Mouse (Mus musculus): ENCODE measurements around the gene Gm42791. TPM values are rescaled to one million over a fixed set of nuclear protein-coding genes. Genes with fewer than 3 reads are reported as not detected.
A peak's percentile ranks its signal among the peaks of the same experiment; 100 is the strongest.

Gm42791 gene
- total and polyA plus RNA-seq, 3 experiments = 0.42 to 1.3 TPM; not detected in 1

- H3K4me1 ChIP-seq (ENCODE audit: control insufficient read depth in 1 of 2, insufficient read depth in 2 of 2) = peaks cover 17 to 54% of the 10 kb centered on the region in 2 experiments
- in situ Hi-C loops (cut with MboI; ENCODE audit: low pct_ligation_motif_present, low pct_unique_long_range_greater_than_20kb, low sequenced_read_pairs) (no loop called here), dilution Hi-C loops (cut with MboI; ENCODE audit: extremely low pct_ligation_motif_present, extremely low pct_unique_long_range_greater_than_20kb, low sequenced_read_pairs) (no loop called here)
- H3K27ac ChIP-seq (ENCODE audit: insufficient read depth, low read depth) = no peak overlapping the region
- H3K27me3 ChIP-seq (replicated peaks) = no peaks in the 10 kb centered on the region
- H3K9me3 ChIP-seq (replicated peaks; ENCODE audit: low read length) = peaks cover 9% of the 10 kb centered on the region
- no peak overlapping the region for H3K4me2 ChIP-seq (ENCODE audit: insufficient read depth, low read depth, poor library complexity, severe bottlenecking)
- H3K36me3 ChIP-seq (replicated peaks in 1 of 2; ENCODE audit: control insufficient read depth in 1 of 2, insufficient read depth in 1 of 2, low read length in 1 of 2) = no peaks in the 10 kb centered on the region
- H3K79me2 ChIP-seq (replicated peaks; ENCODE audit: control insufficient read depth, extremely low read depth, insufficient read depth, poor library complexity, severe bottlenecking) = no peaks in the 10 kb centered on the region
- DNase-seq (ENCODE audit: extremely low read depth) = no peak
- no peak; the same call in 1 of the 2 replicates for TF ChIP-seq RAD21 (IDR thresholded peaks at IDR 0.05; ENCODE audit: low read depth, low read length)
- no peak for TF ChIP-seq USF1 (IDR thresholded peaks at IDR 0.05; ENCODE audit: low read depth, low read length)
- TF ChIP-seq SMC3 (IDR thresholded peaks at IDR 0.05; ENCODE audit: low read depth, low read length) = no peak; the same call in 1 of the 2 replicates
- TF ChIP-seq IRF4 (IDR thresholded peaks at IDR 0.05; ENCODE audit: low read depth, low read length) = no peak
- no peak overlapping the region for H3K9ac ChIP-seq (ENCODE audit: insufficient read depth, low read depth)
- no peak overlapping the region for H3K4me3 ChIP-seq (replicated peaks in 1 of 3; ENCODE audit: low read depth in 2 of 3, low read length in 2 of 3, poor library complexity in 1 of 3)
These were observed 47.5 kb downstream of the Gm42791 start for GRCm38 (mm10) chr5:148947412-148947811.

DNA sequence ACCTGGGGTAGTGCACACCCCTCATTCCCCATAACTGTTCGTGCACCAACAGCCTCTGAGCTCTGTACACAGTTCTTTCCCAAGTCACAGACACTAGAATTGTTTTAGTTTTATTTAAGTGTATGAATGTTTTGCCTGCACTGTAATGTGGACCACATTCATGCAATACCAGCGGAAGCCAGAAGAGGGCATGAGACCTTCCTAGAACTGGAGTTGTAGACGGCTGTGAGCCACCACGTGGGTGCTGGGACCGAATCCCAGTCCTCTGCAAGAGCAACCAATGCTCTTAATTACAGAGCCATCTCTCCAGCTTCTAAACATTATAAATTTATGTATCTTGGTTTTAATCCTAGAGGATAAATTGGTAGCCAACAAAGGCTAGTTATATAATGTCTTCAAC lies 48.2 kb downstream of the Gm42791 start:
- peaks cover 16 to 59% of the 10 kb centered on the region in 2 experiments for H3K4me1 ChIP-seq (ENCODE audit: control insufficient read depth in 1 of 2, insufficient read depth in 2 of 2)
- dilution Hi-C loops (cut with MboI; ENCODE audit: extremely low pct_ligation_motif_present, extremely low pct_unique_long_range_greater_than_20kb, low sequenced_read_pairs) (no loop called here), in situ Hi-C loops (cut with MboI; ENCODE audit: low pct_ligation_motif_present, low pct_unique_long_range_greater_than_20kb, low sequenced_read_pairs) (no loop called here)
- no peak overlapping the region for H3K27ac ChIP-seq (ENCODE audit: insufficient read depth, low read depth)
- H3K36me3 ChIP-seq (replicated peaks in 1 of 2; ENCODE audit: control insufficient read depth in 1 of 2, insufficient read depth in 1 of 2, low read length in 1 of 2) = no peaks in the 10 kb centered on the region
- no peaks in the 10 kb centered on the region for H3K27me3 ChIP-seq (replicated peaks)
- H3K4me3 ChIP-seq (replicated peaks in 1 of 3; ENCODE audit: low read depth in 2 of 3, low read length in 2 of 3, poor library complexity in 1 of 3) = no peak overlapping the region
- no peak overlapping the region for H3K9ac ChIP-seq (ENCODE audit: insufficient read depth, low read depth)
- H3K4me2 ChIP-seq (ENCODE audit: insufficient read depth, low read depth, poor library complexity, severe bottlenecking) = no peak overlapping the region
- H3K9me3 ChIP-seq (replicated peaks; ENCODE audit: low read length) = peaks cover 13% of the 10 kb centered on the region
- H3K79me2 ChIP-seq (replicated peaks; ENCODE audit: control insufficient read depth, extremely low read depth, insufficient read depth, poor library complexity, severe bottlenecking) = no peaks in the 10 kb centered on the region
- no peak for DNase-seq (ENCODE audit: extremely low read depth)
- TF ChIP-seq MEF2A (IDR thresholded peaks at IDR 0.05; ENCODE audit: borderline replicate concordance, low read depth, low read length) = no peak
- TF ChIP-seq ZMIZ1 (IDR thresholded peaks at IDR 0.05; ENCODE audit: low read depth, low read length) = no peak
- TF ChIP-seq RAD21 (IDR thresholded peaks at IDR 0.05; ENCODE audit: low read depth, low read length) = peak; percentile 3
- TF ChIP-seq SMC3 (IDR thresholded peaks at IDR 0.05; ENCODE audit: low read depth, low read length) = peak; percentile 24
- TF ChIP-seq CTCF (conservative IDR thresholded peaks at IDR 0.05 in 1 of 2, IDR thresholded peaks at IDR 0.05 in 1 of 2; ENCODE audit: low read depth in 2 of 2, low read length in 2 of 2) = peak; percentile 33 to 40; a peak in 2 of 4 replicates

DNA sequence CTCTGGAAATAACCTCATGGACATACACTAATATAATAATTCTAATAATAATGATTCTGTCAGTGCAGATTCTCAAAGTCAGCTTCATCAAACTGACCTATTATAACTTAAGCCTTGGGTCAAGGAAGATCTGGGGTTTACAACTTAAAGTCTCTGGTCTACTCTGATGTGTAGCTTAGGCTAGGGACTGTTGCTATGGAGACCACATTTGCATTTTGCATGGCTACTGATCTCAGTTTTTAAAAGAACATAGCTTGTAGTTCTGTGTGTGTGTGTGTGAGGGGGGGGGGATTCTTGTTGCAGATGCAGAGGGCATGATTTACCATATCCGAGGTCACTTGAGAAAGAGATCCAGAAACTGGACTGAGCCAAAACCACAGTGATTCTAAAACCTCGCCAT lies 49.2 kb downstream of the Gm42791 start:
- in situ Hi-C loops (cut with MboI; ENCODE audit: low pct_ligation_motif_present, low pct_unique_long_range_greater_than_20kb, low sequenced_read_pairs) (no loop called here), dilution Hi-C loops (cut with MboI; ENCODE audit: extremely low pct_ligation_motif_present, extremely low pct_unique_long_range_greater_than_20kb, low sequenced_read_pairs) (no loop called here)
- H3K4me2 ChIP-seq (ENCODE audit: insufficient read depth, low read depth, poor library complexity, severe bottlenecking) = no peak overlapping the region
- peaks cover 13% of the 10 kb centered on the region for H3K9me3 ChIP-seq (replicated peaks; ENCODE audit: low read length)
- no peaks in the 10 kb centered on the region for H3K27me3 ChIP-seq (replicated peaks)
- H3K9ac ChIP-seq (ENCODE audit: insufficient read depth, low read depth) = no peak overlapping the region
- no peak for TF ChIP-seq ELF1 (IDR thresholded peaks at IDR 0.05; ENCODE audit: low read depth, low read length)
- no peak for TF ChIP-seq E2F4 (IDR thresholded peaks at IDR 0.05; ENCODE audit: insufficient replicate concordance, low read depth, low read length)
- no peak for TF ChIP-seq CHD2 (IDR thresholded peaks at IDR 0.05; ENCODE audit: low read length)
- TF ChIP-seq ZKSCAN1 (IDR thresholded peaks at IDR 0.05; ENCODE audit: borderline replicate concordance, low read depth, low read length) = no peak
- no peak for TF ChIP-seq JUN (IDR thresholded peaks at IDR 0.05; ENCODE audit: insufficient read depth, low read depth, low read length)
- no peak for TF ChIP-seq USF1 (IDR thresholded peaks at IDR 0.05; ENCODE audit: low read depth, low read length)
- no peak for TF ChIP-seq NELFE (IDR thresholded peaks at IDR 0.05; ENCODE audit: low read depth, low read length)
- TF ChIP-seq SMC3 (IDR thresholded peaks at IDR 0.05; ENCODE audit: low read depth, low read length) = no peak
- no peak for TF ChIP-seq SIN3A (IDR thresholded peaks at IDR 0.05; ENCODE audit: low read length)
- TF ChIP-seq TCF12 (IDR thresholded peaks at IDR 0.05; ENCODE audit: low read depth, low read length) = no peak
- TF ChIP-seq BHLHE40 (IDR thresholded peaks at IDR 0.05; ENCODE audit: low read depth, low read length) = no peak
- TF ChIP-seq PAX5 (IDR thresholded peaks at IDR 0.05; ENCODE audit: low read length) = no peak
- TF ChIP-seq HCFC1 (IDR thresholded peaks at IDR 0.05; ENCODE audit: low read depth, low read length) = no peak
- no peak for TF ChIP-seq JUND (conservative IDR thresholded peaks at IDR 0.05; ENCODE audit: low read depth, low read length)
- TF ChIP-seq MXI1 (IDR thresholded peaks at IDR 0.05; ENCODE audit: low read depth, low read length) = no peak
- no peak for TF ChIP-seq POLR2A (IDR thresholded peaks at IDR 0.05; ENCODE audit: low read depth, low read length)
- no peak for TF ChIP-seq EP300 (IDR thresholded peaks at IDR 0.05; ENCODE audit: low read length)
- TF ChIP-seq IRF4 (IDR thresholded peaks at IDR 0.05; ENCODE audit: low read depth, low read length) = no peak
- no peaks in the 10 kb centered on the region for H3K36me3 ChIP-seq (replicated peaks in 1 of 2; ENCODE audit: control insufficient read depth in 1 of 2, insufficient read depth in 1 of 2, low read length in 1 of 2)
- peaks cover 17 to 64% of the 10 kb centered on the region in 2 experiments; a peak in 3 of 4 replicates for H3K4me1 ChIP-seq (ENCODE audit: control insufficient read depth in 1 of 2, insufficient read depth in 2 of 2)
- H3K27ac ChIP-seq (ENCODE audit: insufficient read depth, low read depth) = no peak overlapping the region
- DNase-seq (ENCODE audit: extremely low read depth) = peak; percentile 41
- H3K79me2 ChIP-seq (replicated peaks; ENCODE audit: control insufficient read depth, extremely low read depth, insufficient read depth, poor library complexity, severe bottlenecking) = no peaks in the 10 kb centered on the region
- no peak overlapping the region for H3K4me3 ChIP-seq (replicated peaks in 1 of 3; ENCODE audit: low read depth in 2 of 3, low read length in 2 of 3, poor library complexity in 1 of 3)
